Mouse (Mus musculus): ENCODE measurements at regions not wholly inside any gene's neighbourhood (a gene's known extent, or its start where the extent isn't known, plus 50 kb on each side); places are given as distances from the start of the nearest gene placed in this dataset.

GRCm38 (mm10) chr10:54601993-54602392 lies 525.6 kb upstream of the Man1a start:
- DNase-seq, result no peak

DNA sequence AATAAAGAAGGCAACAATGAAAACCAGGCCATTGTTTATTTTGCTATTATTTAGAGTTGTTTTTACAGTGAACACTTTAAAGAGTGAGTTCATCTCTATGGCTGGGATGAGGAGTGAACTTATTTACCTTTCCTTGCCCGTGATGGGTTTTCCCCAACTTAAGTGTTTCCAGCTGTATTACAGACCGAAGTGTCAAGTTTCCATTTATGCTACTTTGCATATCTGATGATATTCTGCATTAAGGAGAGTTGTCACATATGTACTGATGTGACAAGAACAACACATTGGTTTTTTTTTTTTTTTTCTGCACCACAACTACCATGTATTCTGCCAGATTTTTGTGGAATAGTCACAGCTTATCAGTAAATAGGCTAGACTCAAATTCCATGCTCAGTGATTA lies 518.7 kb upstream of the Man1a start:
- DNase-seq, result no peak

DNA sequence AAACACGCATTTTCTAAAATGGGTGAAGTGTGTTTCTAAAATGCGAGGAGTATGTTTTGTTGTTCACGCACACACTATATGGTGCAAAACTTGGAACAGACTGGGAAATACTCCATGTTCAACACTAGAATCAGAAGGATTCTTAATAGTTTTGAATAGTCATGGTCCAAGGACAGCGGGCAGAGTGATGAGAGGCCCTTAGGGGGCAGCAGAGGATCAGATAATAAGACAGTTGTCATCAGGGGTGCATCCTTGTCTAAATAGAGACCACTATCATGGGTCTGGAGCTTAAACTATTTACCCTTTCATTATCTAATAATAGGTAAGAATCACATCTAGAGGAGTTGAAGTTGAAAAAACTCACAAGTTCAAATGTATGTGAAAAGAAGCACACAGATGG lies 482.2 kb upstream of the Man1a start:
- DNase-seq, result peak; percentile 7

DNA sequence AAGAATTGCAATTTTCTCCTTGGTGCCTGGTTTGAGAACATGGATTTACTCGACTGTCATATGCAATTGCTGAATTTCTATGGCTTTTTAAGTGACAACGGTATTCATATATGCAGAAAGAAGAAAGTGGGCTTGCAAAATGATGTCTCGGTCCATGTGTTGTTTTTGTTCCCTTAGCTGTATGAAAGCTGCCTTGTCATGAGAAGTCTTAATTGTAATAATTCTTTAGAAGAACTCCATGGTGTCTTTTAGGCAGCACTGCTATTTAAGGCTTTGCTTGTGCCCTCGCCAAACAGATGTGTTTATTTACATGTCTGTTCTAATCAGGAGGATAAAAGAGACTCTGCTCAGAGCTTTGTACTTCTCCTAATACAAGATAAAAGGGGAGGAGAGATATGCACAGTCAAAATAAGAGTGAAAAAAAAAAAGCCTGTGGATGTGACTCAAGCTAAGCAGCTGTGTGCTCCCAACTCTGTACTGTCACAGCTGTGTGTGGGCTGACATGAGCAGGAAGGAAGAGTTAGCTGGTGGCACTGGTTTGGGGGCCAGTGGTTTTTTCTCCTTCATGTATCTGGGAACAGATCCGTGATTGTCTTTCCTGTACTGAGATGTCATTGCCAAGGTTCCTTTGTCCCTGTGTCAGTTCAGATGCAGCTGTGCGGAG lies 475.5 kb upstream of the Man1a start:
- DNase-seq, result no peak

GRCm38 (mm10) chr10:54550665-54551064 lies 474.3 kb upstream of the Man1a start:
- no peak for DNase-seq

DNA sequence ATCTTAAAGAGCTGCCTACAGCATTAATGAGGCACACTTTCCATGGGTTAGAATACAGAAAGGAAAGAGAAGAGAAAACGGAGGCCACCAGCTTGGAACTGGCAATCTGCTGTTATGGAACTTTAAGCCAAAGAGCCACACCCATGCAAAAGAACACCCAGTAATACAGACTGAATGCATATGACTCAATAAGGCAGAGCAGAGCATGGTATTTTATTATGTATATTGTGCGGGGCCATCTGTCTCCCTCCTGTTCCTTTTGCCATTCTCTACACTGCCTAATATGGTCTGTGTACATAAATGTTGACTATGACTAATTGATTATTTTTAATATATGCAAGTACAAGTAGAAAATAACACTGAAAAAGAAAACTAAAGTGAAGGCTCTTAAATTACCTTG lies 472.6 kb upstream of the Man1a start:
- no peak for DNase-seq

GRCm38 (mm10) chr10:54548526-54548925 lies 472.1 kb upstream of the Man1a start:
- no peak for DNase-seq

- no peak for DNase-seq
These were observed 456.2 kb upstream of the Man1a start for GRCm38 (mm10) chr10:54532581-54532980.

DNA sequence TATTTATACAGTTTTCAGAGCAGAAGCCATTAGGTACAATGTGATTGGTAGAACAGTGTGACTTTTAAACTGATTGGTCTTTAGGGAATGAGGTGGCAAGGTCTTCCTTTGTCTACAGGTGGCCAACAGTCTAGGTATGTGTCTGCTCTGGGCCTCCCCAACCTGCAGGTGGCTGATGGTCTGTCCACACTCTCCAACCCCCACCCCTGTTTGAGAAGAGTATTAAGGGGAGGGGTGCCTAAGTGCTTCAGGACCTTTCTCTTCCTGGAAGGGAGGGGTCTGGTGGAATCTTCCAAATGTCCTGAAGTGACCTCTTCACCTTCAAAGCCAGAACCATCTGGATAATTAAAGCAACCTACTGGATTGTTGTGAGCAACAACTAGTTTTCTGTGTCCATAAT lies 434.4 kb upstream of the Man1a start:
- DNase-seq, result no peak

- no peak for DNase-seq
These were observed 433.4 kb upstream of the Man1a start for GRCm38 (mm10) chr10:54509766-54510165.

All from right cerebral cortex, postnatal 4 days (tissue).